Mouse (Mus musculus): ENCODE measurements at regions not wholly inside any gene's neighbourhood (a gene's known extent, or its start where the extent isn't known, plus 50 kb on each side); places are given as distances from the start of the nearest gene placed in this dataset.
A peak's percentile ranks its signal among the peaks of the same experiment; 100 is the strongest.

GRCm38 (mm10) chr5:133020116-133020515, 477.0 kb upstream of the Auts2 start:
- H3K4me1 ChIP-seq (ENCODE audit: control insufficient read depth, insufficient read depth, low read length), result no peaks in the 10 kb centered on the region
- TF ChIP-seq CTCF (conservative IDR thresholded peaks at IDR 0.05; ENCODE audit: insufficient read depth, insufficient read length, low read depth, low read length) (no peak), POLR2A (IDR thresholded peaks at IDR 0.05; ENCODE audit: low read depth, low read length) (no peak)
- no peak for DNase-seq
- H3K27me3 ChIP-seq (replicated peaks; ENCODE audit: control insufficient read depth, insufficient read depth, low read length), result no peaks in the 10 kb centered on the region
- no peak overlapping the region for H3K4me3 ChIP-seq (ENCODE audit: insufficient read depth, low read depth, low read length)
- no peaks in the 10 kb centered on the region for H3K36me3 ChIP-seq (ENCODE audit: control insufficient read depth, insufficient read depth, low read length)
- no peak overlapping the region for H3K27ac ChIP-seq (ENCODE audit: insufficient read depth, low read depth, low read length)
- WGBS, result 55% methylated on average over 1 of the region's 1 CpGs

- no peaks in the 10 kb centered on the region for H3K4me1 ChIP-seq (ENCODE audit: control insufficient read depth, insufficient read depth, low read length)
- H3K27me3 ChIP-seq (replicated peaks; ENCODE audit: control insufficient read depth, insufficient read depth, low read length), result no peaks in the 10 kb centered on the region
- TF ChIP-seq CTCF (conservative IDR thresholded peaks at IDR 0.05; ENCODE audit: insufficient read depth, insufficient read length, low read depth, low read length) (no peak), POLR2A (IDR thresholded peaks at IDR 0.05; ENCODE audit: low read depth, low read length) (no peak)
- no peaks in the 10 kb centered on the region for H3K36me3 ChIP-seq (ENCODE audit: control insufficient read depth, insufficient read depth, low read length)
- DNase-seq, result peak; percentile 2
- WGBS, result 82% methylated on average over 14 of the region's 14 CpGs
- H3K4me3 ChIP-seq (ENCODE audit: insufficient read depth, low read depth, low read length), result no peak overlapping the region
- no peak overlapping the region for H3K27ac ChIP-seq (ENCODE audit: insufficient read depth, low read depth, low read length)
These were observed 467.8 kb upstream of the Auts2 start for GRCm38 (mm10) chr5:133010624-133011575.

GRCm38 (mm10) chr5:132982866-132983265, 439.7 kb upstream of the Auts2 start:
- no peak overlapping the region for H3K4me3 ChIP-seq (ENCODE audit: insufficient read depth, low read depth, low read length)
- WGBS, result 44% methylated on average over 7 of the region's 7 CpGs
- H3K27ac ChIP-seq (ENCODE audit: insufficient read depth, low read depth, low read length), result no peak overlapping the region
- no peaks in the 10 kb centered on the region for H3K4me1 ChIP-seq (ENCODE audit: control insufficient read depth, insufficient read depth, low read length)
- no peaks in the 10 kb centered on the region for H3K27me3 ChIP-seq (replicated peaks; ENCODE audit: control insufficient read depth, insufficient read depth, low read length)
- H3K36me3 ChIP-seq (ENCODE audit: control insufficient read depth, insufficient read depth, low read length), result no peaks in the 10 kb centered on the region
- peak; percentile 42 for DNase-seq
- TF ChIP-seq CTCF (conservative IDR thresholded peaks at IDR 0.05; ENCODE audit: insufficient read depth, insufficient read length, low read depth, low read length), result no peak
- TF ChIP-seq POLR2A (IDR thresholded peaks at IDR 0.05; ENCODE audit: low read depth, low read length), result no peak

- Histone ChIP-seq H3K27ac (ENCODE audit: insufficient read depth, low read depth, low read length) (no peak overlapping the region), H3K36me3 (ENCODE audit: control insufficient read depth, insufficient read depth, low read length) (no peaks in the 10 kb centered on the region), H3K27me3 (replicated peaks; ENCODE audit: control insufficient read depth, insufficient read depth, low read length) (no peaks in the 10 kb centered on the region), H3K4me1 (ENCODE audit: control insufficient read depth, insufficient read depth, low read length) (no peaks in the 10 kb centered on the region), H3K4me3 (ENCODE audit: insufficient read depth, low read depth, low read length) (no peak overlapping the region)
- WGBS, result 81% methylated on average over 5 of the region's 5 CpGs
- TF ChIP-seq CTCF (conservative IDR thresholded peaks at IDR 0.05; ENCODE audit: insufficient read depth, insufficient read length, low read depth, low read length), result no peak
- no peak for TF ChIP-seq POLR2A (IDR thresholded peaks at IDR 0.05; ENCODE audit: low read depth, low read length)
- DNase-seq, result no peak
These were observed 435.9 kb upstream of the Auts2 start for GRCm38 (mm10) chr5:132979013-132979412.

- H3K4me3 ChIP-seq (ENCODE audit: insufficient read depth, low read depth, low read length), result no peak overlapping the region
- no peak overlapping the region for H3K27ac ChIP-seq (ENCODE audit: insufficient read depth, low read depth, low read length)
- no peaks in the 10 kb centered on the region for H3K36me3 ChIP-seq (ENCODE audit: control insufficient read depth, insufficient read depth, low read length)
- no peaks in the 10 kb centered on the region for H3K4me1 ChIP-seq (ENCODE audit: control insufficient read depth, insufficient read depth, low read length)
- H3K27me3 ChIP-seq (replicated peaks; ENCODE audit: control insufficient read depth, insufficient read depth, low read length), result no peaks in the 10 kb centered on the region
- no peak for DNase-seq
- WGBS, result 87% methylated on average over 4 of the region's 4 CpGs
- TF ChIP-seq CTCF (conservative IDR thresholded peaks at IDR 0.05; ENCODE audit: insufficient read depth, insufficient read length, low read depth, low read length) (no peak), POLR2A (IDR thresholded peaks at IDR 0.05; ENCODE audit: low read depth, low read length) (no peak)
These were observed 432.3 kb upstream of the Auts2 start for GRCm38 (mm10) chr5:132975303-132975932.

- no peaks in the 10 kb centered on the region for H3K4me1 ChIP-seq (ENCODE audit: control insufficient read depth, insufficient read depth, low read length)
- no peak overlapping the region for H3K4me3 ChIP-seq (ENCODE audit: insufficient read depth, low read depth, low read length)
- no peaks in the 10 kb centered on the region for H3K36me3 ChIP-seq (ENCODE audit: control insufficient read depth, insufficient read depth, low read length)
- 61% methylated on average over 3 of the region's 3 CpGs for WGBS
- no peaks in the 10 kb centered on the region for H3K27me3 ChIP-seq (replicated peaks; ENCODE audit: control insufficient read depth, insufficient read depth, low read length)
- no peak overlapping the region for H3K27ac ChIP-seq (ENCODE audit: insufficient read depth, low read depth, low read length)
- no peak for TF ChIP-seq CTCF (conservative IDR thresholded peaks at IDR 0.05; ENCODE audit: insufficient read depth, insufficient read length, low read depth, low read length)
- TF ChIP-seq POLR2A (IDR thresholded peaks at IDR 0.05; ENCODE audit: low read depth, low read length), result no peak
- no peak for DNase-seq
These were observed 431.7 kb upstream of the Auts2 start for GRCm38 (mm10) chr5:132974876-132975275.

- Histone ChIP-seq H3K27ac (ENCODE audit: insufficient read depth, low read depth, low read length) (no peak overlapping the region), H3K27me3 (replicated peaks; ENCODE audit: control insufficient read depth, insufficient read depth, low read length) (no peaks in the 10 kb centered on the region), H3K36me3 (ENCODE audit: control insufficient read depth, insufficient read depth, low read length) (no peaks in the 10 kb centered on the region), H3K4me3 (ENCODE audit: insufficient read depth, low read depth, low read length) (no peak overlapping the region), H3K4me1 (ENCODE audit: control insufficient read depth, insufficient read depth, low read length) (no peaks in the 10 kb centered on the region)
- 79% methylated on average over 7 of the region's 7 CpGs for WGBS
- TF ChIP-seq POLR2A (IDR thresholded peaks at IDR 0.05; ENCODE audit: low read depth, low read length) (no peak), CTCF (conservative IDR thresholded peaks at IDR 0.05; ENCODE audit: insufficient read depth, insufficient read length, low read depth, low read length) (no peak)
- no peak for DNase-seq
These were observed 427.9 kb upstream of the Auts2 start for GRCm38 (mm10) chr5:132971046-132971445.
